Mouse (Mus musculus) liver, embryonic 12.5 days (tissue): ENCODE data around the gene Mmgt2. TPM values are rescaled to one million over a fixed set of nuclear protein-coding genes. Genes with fewer than 3 reads are reported as not detected.
A peak's percentile ranks its signal among the peaks of the same experiment; 100 is the strongest.

Source experiments
- ATAC-seq: fragments of 200-750 bp; cut with Nextera tagmentation; 2 replicates; pipeline ENCODE4 v1.8.0; 2017; ENCODE audit warnings: moderate number of reproducible peaks, mild to moderate bottlenecking, moderate library complexity
- H3K27ac ChIP-seq: fragments of 300-500 bp; sonication (generic); 2 replicates; pipeline ENCODE4 v1.5.1; 2016; ENCODE audit warnings: mild to moderate bottlenecking
- H3K27me3 ChIP-seq: fragments of 300-500 bp; sonication (generic); replicated peaks from 2 replicates; pipeline ENCODE4 v1.6.1; 2016; ENCODE audit warnings: mild to moderate bottlenecking, moderate library complexity
- H3K36me3 ChIP-seq: fragments of 300-500 bp; sonication (generic); 2 replicates; pipeline ENCODE4 v1.6.1; 2016; ENCODE audit warnings: mild to moderate bottlenecking, moderate library complexity
- H3K4me1 ChIP-seq: fragments of 300-500 bp; sonication (generic); 2 replicates; pipeline ENCODE4 v1.6.1; 2016
- H3K4me2 ChIP-seq: fragments of 300-500 bp; sonication (generic); 2 replicates; pipeline ENCODE4 v1.6.1; 2016; ENCODE audit warnings: mild to moderate bottlenecking, moderate library complexity
- H3K4me3 ChIP-seq: fragments of 300-500 bp; sonication (generic); 2 replicates; pipeline ENCODE4 v1.5.1; 2016; ENCODE audit warnings: mild to moderate bottlenecking, moderate library complexity
- H3K9ac ChIP-seq: fragments of 300-500 bp; sonication (generic); 2 replicates; pipeline ENCODE4 v1.6.1; 2016; ENCODE audit warnings: mild to moderate bottlenecking, moderate library complexity
- H3K9me3 ChIP-seq: fragments of 300-500 bp; sonication (generic); replicated peaks from 2 replicates; pipeline ENCODE4 v1.6.1; 2016; ENCODE audit warnings: mild to moderate bottlenecking, moderate library complexity
- WGBS: fragments of 180-500 bp; shearing (Covaris S2); methylation state at CpG from one replicate; pipeline ENCODE4 v1.1.7; 2016; ENCODE audit not compliant: insufficient replicate concordance; 5-methylcytosine and 5-hydroxymethylcytosine counted together
- polyA plus RNA-seq: library from polyadenylated mRNA; unstranded; fragments of >200 nt; fragmentation: Nextera tagmentation; extraction: Ambion mirVana; gene quantifications from 2 replicates; pipeline ENCODE4 v1.2.1, GENCODE M21; 2016

Gene Mmgt2
- polyA plus RNA-seq, 1 experiment from 2014 or later: 17.0 TPM

DNA sequence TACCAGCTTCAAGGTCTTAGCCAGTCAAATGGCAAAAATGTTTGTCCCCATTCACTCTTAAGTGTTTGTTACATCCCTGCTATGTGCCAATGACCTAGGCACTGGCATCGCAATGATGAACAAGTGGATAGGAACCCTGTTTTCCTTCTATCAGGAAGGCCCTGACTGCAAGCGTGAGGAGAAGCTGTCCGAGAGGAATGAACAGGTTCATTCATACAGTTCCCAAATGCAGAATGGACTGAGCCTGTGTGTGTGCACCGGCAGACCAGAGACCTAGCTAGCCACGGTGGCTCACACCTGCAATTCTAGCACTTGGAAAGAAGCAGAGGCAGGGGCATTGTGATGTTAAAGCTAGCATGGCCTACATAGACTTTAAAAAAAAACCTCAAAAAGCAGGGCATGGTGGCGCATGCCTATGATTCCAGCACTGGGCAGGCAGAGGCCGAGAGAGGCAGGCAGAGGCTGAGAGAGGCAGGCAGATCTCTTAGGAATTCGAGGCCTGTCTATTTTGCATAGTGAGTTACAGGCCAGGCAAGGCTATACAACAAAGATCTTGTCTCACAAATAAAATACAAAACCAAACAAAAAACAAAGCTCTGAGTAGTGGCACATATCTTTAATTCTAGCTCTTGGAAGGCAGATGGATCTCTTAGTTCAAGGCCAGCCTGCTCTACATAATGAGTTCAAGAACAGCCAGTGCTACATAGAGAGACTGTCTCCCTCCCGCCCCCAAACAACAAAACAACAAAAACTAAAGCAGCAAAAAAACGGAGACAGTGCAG lies 41.1 kb upstream of the Mmgt2 start:
- 72% methylated on average over 10 of the region's 10 CpGs for WGBS
- Histone ChIP-seq H3K27ac (no peak overlapping the region), H3K9ac (no peak overlapping the region), H3K27me3 (no peaks in the 10 kb centered on the region), H3K4me1 (peaks cover 22% of the 10 kb centered on the region), H3K4me2 (no peak overlapping the region), H3K4me3 (no peak overlapping the region), H3K36me3 (peaks cover 69% of the 10 kb centered on the region), H3K9me3 (no peaks in the 10 kb centered on the region)
- no peak for ATAC-seq

DNA sequence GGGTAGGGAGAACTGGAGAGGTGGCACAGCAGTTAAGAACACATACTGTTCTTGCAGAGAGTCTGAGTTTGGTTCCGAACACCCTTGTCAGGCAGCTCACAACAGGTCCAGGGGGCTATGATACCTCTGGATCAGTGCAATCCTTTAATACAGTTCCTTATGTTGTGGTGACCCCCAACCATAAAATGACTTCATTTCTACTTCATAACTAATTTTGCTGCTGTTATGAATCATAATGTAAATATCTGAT lies 40.6 kb upstream of the Mmgt2 start:
- no peaks in the 10 kb centered on the region for H3K27me3 ChIP-seq
- no peaks in the 10 kb centered on the region for H3K9me3 ChIP-seq
- no peak overlapping the region for H3K27ac ChIP-seq
- no peak for ATAC-seq
- H3K4me1 ChIP-seq: peaks cover 22% of the 10 kb centered on the region
- H3K4me2 ChIP-seq: no peak overlapping the region
- 93% methylated on average over 1 of the region's 1 CpGs for WGBS
- H3K36me3 ChIP-seq: peaks cover 69% of the 10 kb centered on the region
- H3K4me3 ChIP-seq: no peak overlapping the region
- H3K9ac ChIP-seq: no peak overlapping the region

DNA sequence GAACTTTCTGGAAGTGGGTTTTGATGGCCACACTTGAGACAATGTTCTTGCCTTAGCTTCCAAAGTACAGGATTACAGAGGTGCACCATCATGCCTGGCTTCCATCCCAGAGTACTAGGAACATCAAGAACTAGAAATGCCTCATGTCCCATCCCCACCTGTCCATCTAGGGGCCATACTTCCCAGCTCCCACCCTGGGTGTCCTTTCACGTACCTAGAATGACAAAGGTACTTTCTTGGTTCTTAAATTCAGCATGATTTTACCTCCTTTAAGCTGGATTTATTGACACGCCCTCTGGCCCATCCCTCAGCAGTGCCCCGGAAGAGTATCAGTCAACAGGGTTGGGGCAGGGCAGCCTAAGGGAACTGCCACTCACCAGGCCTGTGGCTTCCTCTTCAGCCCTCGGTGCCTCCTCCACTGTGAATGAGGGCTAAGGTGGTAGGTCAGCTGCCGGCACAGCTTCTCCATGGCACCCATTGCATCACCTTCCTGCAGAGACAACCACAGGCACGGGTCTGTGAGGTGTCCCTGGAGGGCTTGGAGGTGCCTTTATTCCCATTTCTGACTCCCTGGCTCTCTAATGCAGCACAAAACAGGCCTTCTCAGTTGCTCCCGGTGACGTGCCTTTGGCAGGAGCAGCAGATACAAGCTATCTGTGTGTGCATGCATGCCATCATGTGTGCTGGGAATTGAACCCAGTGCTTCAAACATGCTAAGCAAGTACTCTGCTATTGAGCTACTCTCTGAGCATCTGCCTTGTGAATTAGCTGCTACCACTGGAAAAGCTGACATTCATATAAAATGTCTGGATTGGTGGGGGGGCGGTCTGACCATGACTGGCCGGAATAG lies 39.4 kb upstream of the Mmgt2 start:
- Histone ChIP-seq H3K4me3 (no peak overlapping the region), H3K9ac (no peak overlapping the region), H3K36me3 (peaks cover 60% of the 10 kb centered on the region), H3K4me1 (peaks cover 29% of the 10 kb centered on the region), H3K9me3 (no peaks in the 10 kb centered on the region), H3K4me2 (no peak overlapping the region), H3K27ac (no peak overlapping the region; the same call in 1 of the 2 replicates), H3K27me3 (no peaks in the 10 kb centered on the region)
- 52% methylated on average over 10 of the region's 10 CpGs for WGBS
- no peak for ATAC-seq

DNA sequence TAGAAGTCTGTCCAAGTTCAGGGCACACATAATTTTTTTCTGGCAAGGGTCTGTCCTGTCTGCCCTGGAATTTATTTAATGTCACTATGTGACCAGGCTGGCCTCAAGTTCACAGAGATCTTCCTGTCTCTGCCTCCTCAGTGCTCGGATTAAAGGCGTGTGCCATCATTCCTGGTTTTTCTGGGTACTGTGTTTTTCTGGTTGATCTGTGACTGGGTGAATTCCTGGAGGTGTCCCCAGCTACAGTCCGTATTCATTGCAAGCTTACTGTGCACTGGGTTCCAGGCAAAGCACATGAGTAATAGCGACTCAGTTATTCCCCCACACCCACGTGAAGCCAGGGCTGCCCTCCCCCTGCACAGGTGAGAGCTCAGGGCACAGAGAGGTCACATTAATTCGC lies 38.2 kb upstream of the Mmgt2 start:
- ATAC-seq: no peak
- Histone ChIP-seq H3K9ac (no peak overlapping the region), H3K27me3 (peaks cover 6% of the 10 kb centered on the region; the same call in 1 of the 2 replicates), H3K4me3 (no peak overlapping the region), H3K4me1 (peaks cover 19% of the 10 kb centered on the region), H3K9me3 (no peaks in the 10 kb centered on the region), H3K27ac (no peak overlapping the region), H3K4me2 (no peak overlapping the region), H3K36me3 (peaks cover 47% of the 10 kb centered on the region)
- 80% methylated on average over 6 of the region's 6 CpGs for WGBS

DNA sequence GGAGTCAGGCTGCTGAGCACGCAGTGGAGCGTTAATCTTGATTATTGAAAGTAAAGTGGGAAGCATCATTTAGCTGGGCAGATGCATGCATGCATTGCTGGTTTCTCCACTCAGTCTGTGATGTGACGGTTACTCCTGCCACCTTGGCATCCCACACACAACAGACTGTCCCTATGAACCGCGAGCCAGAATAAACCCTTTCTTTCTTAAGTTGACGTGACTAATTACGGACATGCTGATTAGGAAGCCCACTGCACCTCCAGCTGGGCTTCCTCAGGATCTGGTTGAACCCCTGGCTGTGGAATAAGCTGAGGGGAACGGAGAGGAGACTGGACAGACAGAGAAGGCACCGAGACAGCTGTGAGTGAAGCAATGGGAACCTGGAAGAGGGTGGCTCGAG lies 35.9 kb upstream of the Mmgt2 start:
- Histone ChIP-seq H3K4me3 (no peak overlapping the region), H3K9me3 (no peaks in the 10 kb centered on the region), H3K27me3 (peaks cover 6% of the 10 kb centered on the region; the same call in 1 of the 2 replicates), H3K9ac (no peak overlapping the region), H3K4me1 (peaks cover 10% of the 10 kb centered on the region), H3K36me3 (peaks cover 24% of the 10 kb centered on the region), H3K4me2 (no peak overlapping the region), H3K27ac (no peak overlapping the region)
- WGBS: 78% methylated on average over 10 of the region's 10 CpGs
- no peak for ATAC-seq

DNA sequence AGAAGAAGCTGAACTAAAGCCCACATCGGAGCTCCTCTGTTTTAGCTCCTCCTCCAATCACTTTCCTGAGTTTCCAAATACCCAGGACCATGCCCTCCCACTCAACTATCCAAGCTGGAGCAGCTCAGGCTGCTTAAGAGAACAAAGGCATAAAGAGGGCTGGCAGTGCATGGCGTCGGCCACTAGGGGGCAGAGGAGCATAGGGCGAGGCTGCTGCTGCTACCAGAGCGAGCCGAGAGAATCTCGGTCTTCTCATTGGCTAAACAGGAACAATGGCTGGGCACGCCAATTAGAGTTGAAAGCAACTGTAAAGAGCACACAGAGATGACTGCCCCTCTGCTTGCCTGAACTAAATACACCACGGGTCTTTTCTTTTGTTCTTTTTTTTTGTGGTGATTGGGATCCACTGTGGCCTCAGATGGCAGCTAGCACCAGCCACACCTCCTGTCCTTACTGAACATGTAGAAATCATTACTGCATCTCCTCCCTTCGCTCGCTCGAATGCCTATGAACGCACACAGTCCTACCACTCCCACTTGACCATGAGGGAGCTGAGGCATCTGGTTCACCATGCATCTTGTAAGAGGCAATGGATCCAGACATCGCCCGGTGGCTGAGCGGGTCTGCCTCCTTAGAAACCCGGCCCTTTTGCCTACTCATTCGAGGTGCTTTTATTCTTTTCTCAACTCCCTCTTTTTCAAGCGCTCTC lies 34.7 kb upstream of the Mmgt2 start:
- Histone ChIP-seq H3K9me3 (no peaks in the 10 kb centered on the region), H3K4me2 (peak overlapping the region; percentile 28), H3K27me3 (peaks cover 6% of the 10 kb centered on the region; the same call in 1 of the 2 replicates), H3K4me1 (peaks cover 10% of the 10 kb centered on the region), H3K36me3 (peaks cover 12% of the 10 kb centered on the region; the same call in 1 of the 2 replicates), H3K9ac (no peak overlapping the region), H3K27ac (no peak overlapping the region), H3K4me3 (no peak overlapping the region)
- WGBS: 31% methylated on average over 19 of the region's 19 CpGs
- ATAC-seq: peak; percentile 71

DNA sequence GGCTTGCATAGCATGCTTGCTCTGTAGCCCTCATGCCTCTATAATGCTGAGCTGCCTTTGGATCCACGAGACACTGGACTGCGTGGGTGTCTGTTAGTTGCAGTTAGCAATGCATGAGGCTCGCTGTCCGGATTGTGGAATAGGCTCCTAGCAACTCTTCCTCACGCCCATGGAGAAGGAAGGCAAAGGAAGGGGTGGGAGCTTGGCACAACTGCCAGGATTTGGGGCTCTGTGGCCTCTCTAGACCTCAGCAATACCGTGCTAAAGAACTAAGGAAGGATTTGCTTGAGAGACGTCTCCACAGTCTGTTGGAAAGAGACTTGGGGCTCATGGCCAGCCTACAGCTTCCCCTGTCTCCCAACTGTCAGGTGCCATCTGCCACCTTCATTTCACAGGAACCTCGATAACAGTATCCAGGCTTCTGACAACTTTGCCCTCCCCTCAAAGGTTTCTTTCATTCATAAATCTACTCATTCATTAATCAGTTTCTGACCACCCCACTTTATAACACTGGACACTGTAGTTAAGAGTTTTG lies 33.5 kb upstream of the Mmgt2 start:
- Histone ChIP-seq H3K4me2 (no peak overlapping the region), H3K4me3 (no peak overlapping the region), H3K36me3 (peaks cover 4% of the 10 kb centered on the region; the same call in 1 of the 2 replicates), H3K27ac (no peak overlapping the region), H3K27me3 (peaks cover 6% of the 10 kb centered on the region; the same call in 1 of the 2 replicates), H3K4me1 (peaks cover 10% of the 10 kb centered on the region), H3K9me3 (no peaks in the 10 kb centered on the region), H3K9ac (no peak overlapping the region)
- no peak for ATAC-seq
- WGBS: 74% methylated on average over 8 of the region's 8 CpGs

DNA sequence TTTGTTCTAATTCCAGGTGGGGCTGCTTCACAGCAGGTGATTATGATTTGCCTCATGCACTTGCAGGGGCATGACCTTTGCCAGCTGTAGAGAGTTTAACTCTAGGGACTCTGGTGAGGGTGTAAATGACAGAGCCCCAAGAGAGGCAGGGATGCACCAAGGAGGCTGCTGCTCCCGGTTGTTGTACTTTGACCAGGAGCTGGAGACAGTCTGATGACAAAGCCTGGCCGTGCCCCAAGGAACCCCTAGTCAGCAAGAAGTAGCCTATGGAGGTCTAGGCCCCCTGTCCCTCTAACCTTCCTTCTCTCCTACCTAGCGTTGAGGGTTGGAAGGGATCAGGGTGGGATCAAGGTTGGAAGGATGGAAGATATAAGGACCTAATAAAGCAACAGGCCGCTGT lies 33.0 kb upstream of the Mmgt2 start:
- 75% methylated on average over 4 of the region's 4 CpGs for WGBS
- Histone ChIP-seq H3K4me3 (no peak overlapping the region), H3K36me3 (peaks cover 3% of the 10 kb centered on the region; the same call in 1 of the 2 replicates), H3K9me3 (no peaks in the 10 kb centered on the region), H3K4me2 (no peak overlapping the region), H3K4me1 (peaks cover 10% of the 10 kb centered on the region), H3K27ac (no peak overlapping the region), H3K27me3 (peaks cover 6% of the 10 kb centered on the region; the same call in 1 of the 2 replicates), H3K9ac (no peak overlapping the region)
- no peak for ATAC-seq

DNA sequence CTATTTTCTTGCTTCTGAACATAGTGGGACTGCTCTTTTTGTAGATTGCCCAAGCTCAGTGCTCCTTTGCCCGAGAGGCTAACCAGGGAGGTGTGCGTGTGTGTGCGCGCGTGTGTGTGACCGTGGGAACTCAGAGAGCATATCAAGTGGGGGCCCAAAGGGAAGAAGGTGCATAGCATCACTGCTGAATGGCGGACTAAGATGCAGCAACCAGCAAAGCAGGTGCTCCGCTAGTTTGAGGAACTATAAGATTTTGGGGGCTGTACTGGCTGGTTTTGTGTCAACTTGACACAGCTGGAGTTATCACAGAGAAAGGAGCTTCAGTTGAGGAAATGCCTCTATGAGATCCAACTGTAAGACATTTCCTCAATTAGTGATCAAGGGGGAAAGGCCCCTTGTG lies 27.4 kb upstream of the Mmgt2 start:
- peaks cover 3% of the 10 kb centered on the region; the same call in 1 of the 2 replicates for H3K36me3 ChIP-seq
- H3K4me2 ChIP-seq: no peak overlapping the region
- H3K9me3 ChIP-seq: no peaks in the 10 kb centered on the region
- H3K27me3 ChIP-seq: no peaks in the 10 kb centered on the region
- WGBS: 65% methylated on average over 8 of the region's 8 CpGs
- H3K4me1 ChIP-seq: peaks cover 40% of the 10 kb centered on the region
- H3K27ac ChIP-seq: no peak overlapping the region
- H3K4me3 ChIP-seq: no peak overlapping the region
- ATAC-seq: no peak
- H3K9ac ChIP-seq: no peak overlapping the region

DNA sequence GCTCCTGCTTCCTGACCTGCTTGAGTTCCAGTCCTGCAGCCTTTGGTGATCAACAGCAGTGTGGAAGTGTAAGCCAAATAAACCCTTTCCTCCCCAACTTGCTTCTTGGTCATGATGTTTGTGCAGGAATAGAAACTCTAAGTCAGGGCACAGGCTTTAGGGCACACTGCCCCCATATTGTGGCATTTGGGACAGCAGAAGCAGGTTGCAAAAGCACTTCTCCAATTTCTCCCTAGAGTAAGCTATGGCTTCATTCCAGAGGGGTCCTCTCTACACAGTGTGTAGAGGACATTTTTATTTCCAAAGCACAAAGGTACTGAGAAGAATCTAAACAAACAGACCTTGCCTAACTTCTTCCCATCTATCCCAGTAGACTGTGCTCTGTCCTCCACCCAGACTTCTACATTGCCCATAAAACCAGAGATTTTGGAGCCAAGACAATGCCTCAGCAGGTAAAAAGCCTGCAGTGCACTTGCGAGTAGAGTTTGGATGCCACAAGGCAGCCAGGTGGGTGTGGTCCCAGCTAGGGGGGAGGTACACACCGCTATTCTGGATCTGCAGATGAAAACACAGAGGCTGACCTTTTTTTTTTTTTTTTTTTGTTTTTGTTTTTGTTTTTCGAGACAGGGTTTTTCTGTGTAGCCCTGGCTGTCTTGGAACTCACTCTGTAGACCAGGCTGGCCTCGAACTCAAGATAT lies 26.7 kb upstream of the Mmgt2 start:
- Histone ChIP-seq H3K4me1 (peaks cover 40% of the 10 kb centered on the region), H3K36me3 (peaks cover 3% of the 10 kb centered on the region; the same call in 1 of the 2 replicates), H3K4me3 (no peak overlapping the region), H3K9me3 (no peaks in the 10 kb centered on the region), H3K4me2 (no peak overlapping the region), H3K27ac (no peak overlapping the region), H3K9ac (no peak overlapping the region), H3K27me3 (no peaks in the 10 kb centered on the region)
- no peak for ATAC-seq
- WGBS: 68% methylated on average over 4 of the region's 4 CpGs

DNA sequence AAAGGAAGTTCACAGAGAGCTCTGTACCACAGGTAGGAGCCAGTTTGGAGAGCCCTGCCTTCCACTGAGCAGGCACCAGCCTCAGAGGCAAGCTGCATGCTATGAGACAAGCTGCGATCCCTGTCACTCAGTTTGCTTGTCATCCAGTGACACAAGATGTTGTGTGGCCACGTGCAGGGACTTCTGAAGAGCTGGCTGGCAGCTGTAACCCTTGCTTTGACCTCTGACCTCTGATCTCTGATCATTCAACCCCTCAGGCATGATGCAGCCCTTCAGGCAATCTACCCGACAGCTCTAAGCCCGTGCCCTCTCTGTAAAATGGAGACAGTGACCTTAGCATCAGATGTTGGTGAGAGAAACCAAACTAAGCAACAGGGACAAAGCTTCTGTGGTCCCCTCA lies 25.6 kb upstream of the Mmgt2 start:
- Histone ChIP-seq H3K4me2 (no peak overlapping the region), H3K36me3 (peaks cover 3% of the 10 kb centered on the region; the same call in 1 of the 2 replicates), H3K9ac (no peak overlapping the region), H3K27me3 (no peaks in the 10 kb centered on the region), H3K4me3 (no peak overlapping the region), H3K4me1 (peaks cover 40% of the 10 kb centered on the region), H3K27ac (no peak overlapping the region), H3K9me3 (no peaks in the 10 kb centered on the region)
- no peak for ATAC-seq
- 68% methylated on average over 4 of the region's 4 CpGs for WGBS
